8 mouse cellular contexts compared by ENCODE assay signal in genomic region chr3:121762056-121762852, GRCm38 (mm10). TPM values are rescaled to one million over a fixed set of nuclear protein-coding genes. Genes with fewer than 3 reads are reported as not detected.
DNase-seq lines count a peak whose midpoint lies in the region; ATAC-seq lines count a peak whose summit lies in the region.

No protein-coding gene starts in this region.

- DNase-seq in frontal cortex, postnatal 25 days (ENCODE audit: low spot score in 2 of 2) = no peak
- DNase-seq in A20 (ENCODE audit: low read depth, low spot score) = peak; percentile 38
- peak; percentile 64 for DNase-seq in brain, adult 2 months (ENCODE audit: low read depth, low spot score)
- peak; percentile 30 to 45 for DNase-seq in kidney, postnatal 36 days
- peak; percentile 25 for DNase-seq in skeletal muscle tissue, adult 2 months (ENCODE audit: low read depth, low spot score)
- no peak for DNase-seq in gastrocnemius, postnatal 14 days
- no peak for DNase-seq in right cerebral cortex, postnatal 10 days (ENCODE audit: low spot score in 2 of 2)

- peak; percentile 65 for ATAC-seq in frontal cortex, adult (ENCODE audit: low TSS enrichment)

- intact Hi-C loops in gastrocnemius, postnatal 14 days (cut with DNase I; ENCODE audit: low total_unique reads) = no loop called here

RNA-seq across cellular contexts. Expression of gene F3, which starts 38.9 kb away (rescaled TPM):
- 1 to 10 TPM; 4.5 to 7.3 TPM for total RNA-seq in gastrocnemius, postnatal 14 days (2021)

RNA-seq across cellular contexts. Expression of gene Abcd3, which starts 52.8 kb away (rescaled TPM):
- 10 to 100 TPM; 31.1 to 37.0 TPM for total RNA-seq in gastrocnemius, postnatal 14 days (2021)

Comparison
In these comparisons a context has a peak if more than half of its experiments do, and no peak if none do; other contexts are left out.
1. DNase-seq: peak in A20 (single experiment), brain, adult 2 months (single experiment), kidney, postnatal 36 days (2 of 2) and skeletal muscle tissue, adult 2 months (single experiment); none in frontal cortex, postnatal 25 days (0 of 2), gastrocnemius, postnatal 14 days (single experiment) and right cerebral cortex, postnatal 10 days (0 of 2).